Mouse (Mus musculus) heart, adult 2 months (tissue): ENCODE measurements around the gene Tor2a. TPM values are rescaled to one million over a fixed set of nuclear protein-coding genes. Genes with fewer than 3 reads are reported as not detected.

Source experiments
- DNase-seq, 2 experiments: peaks; one replicate each; pipeline ENCODE4 v3.0.0; 2021
- H3K27ac ChIP-seq: fragments of 200-600 bp; 2 replicates; pipeline ENCODE4 v1.8.1; 2022
- H3K27me3 ChIP-seq: fragments of 200-500 bp; 2 replicates; pipeline ENCODE4 v1.6.1; 2012; ENCODE audit warnings: mild to moderate bottlenecking, low read length, inconsistent platforms, mixed read lengths; ENCODE audit not compliant: control insufficient read depth, insufficient read depth
- H3K36me3 ChIP-seq: fragments of 200-500 bp; 2 replicates; pipeline ENCODE4 v1.6.1; 2012; ENCODE audit warnings: low read length, inconsistent platforms; ENCODE audit not compliant: control insufficient read depth, insufficient read depth
- H3K4me1 ChIP-seq: fragments of 200-500 bp; 2 replicates; pipeline ENCODE4 v1.6.1; 2011; ENCODE audit warnings: low read length; ENCODE audit not compliant: control insufficient read depth, insufficient read depth
- H3K4me3 ChIP-seq: fragments of 200-600 bp; 2 replicates; pipeline ENCODE4 v1.8.1; 2022
- H3K79me2 ChIP-seq: fragments of 200-500 bp; replicated peaks from 2 replicates; pipeline ENCODE4 v1.6.1; 2012; ENCODE audit warnings: mild to moderate bottlenecking, inconsistent platforms, low read length, moderate library complexity, mixed read lengths; ENCODE audit not compliant: control insufficient read depth, insufficient read depth
- H3K9ac ChIP-seq: fragments of 200-500 bp; 2 replicates; pipeline ENCODE4 v1.6.1; 2012; ENCODE audit warnings: low read depth, mild to moderate bottlenecking, control low read depth, inconsistent platforms, low read length, mixed read lengths
- CTCF ChIP-seq: fragments of 200-600 bp; IDR thresholded peaks from 2 replicates; pipeline ENCODE4 v1.8.1; 2022; ENCODE audit warnings: antibody characterized with exemption, mild to moderate bottlenecking, moderate library complexity
- EP300 ChIP-seq: fragments of 200-500 bp; IDR thresholded peaks from 2 replicates; pipeline ENCODE4 v1.6.1; 2011; ENCODE audit warnings: low read depth, low read length, control low read depth; ENCODE audit not compliant: insufficient read depth
- POLR2A ChIP-seq: fragments of 200-500 bp; IDR thresholded peaks from 2 replicates; pipeline ENCODE4 v1.6.1; 2011; ENCODE audit warnings: mild to moderate bottlenecking, low read depth, low read length, control low read depth; ENCODE audit not compliant: insufficient read depth
- WGBS: fragments of 180-500 bp; shearing (Covaris S2); methylation state at CpG from one replicate; pipeline ENCODE4 v1.1.7; 2018; 5-methylcytosine and 5-hydroxymethylcytosine counted together
- intact Hi-C: fragments of 180-260 bp; cut with DNase I; formaldehyde crosslinking; loops from one replicate; pipeline ENCODE4 v1.15.1; 2025
- polyA plus RNA-seq: library from polyadenylated mRNA; depleted of rRNA; stranded (reverse); fragments of >200 nt; gene quantifications from 2 replicates; pipeline ENCODE4 v1.2.3, GENCODE M21; 2012
- total RNA-seq, 2 experiments: library from RNA; stranded (reverse); gene quantifications; 2 replicates each; pipeline ENCODE4 v1.2.3; 2021

Gene Tor2a
- total and polyA plus RNA-seq, 3 experiments: 8.2 to 22.2 (median 9.4) TPM

- no peak for TF ChIP-seq EP300
- TF ChIP-seq POLR2A: no peak
- TF ChIP-seq CTCF: no peak
- H3K4me1 ChIP-seq: no peaks in the 10 kb centered on the region; the same call in 1 of the 2 replicates
- DNase-seq: no peak
- WGBS: 94% methylated on average over 6 of the region's 6 CpGs
- H3K79me2 ChIP-seq: no peaks in the 10 kb centered on the region
- no peak overlapping the region for H3K4me3 ChIP-seq
- intact Hi-C loops: no loop called here
- H3K27me3 ChIP-seq: no peaks in the 10 kb centered on the region
- no peak overlapping the region for H3K9ac ChIP-seq
- no peak overlapping the region for H3K27ac ChIP-seq
- H3K36me3 ChIP-seq: no peaks in the 10 kb centered on the region
Observed at GRCm38 (mm10) chr2:32778081-32778480, 21.0 kb downstream of the Tor2a start.

- intact Hi-C loops: loop anchor here (1.0 kb wide), 1 partner anchor 75 kb away; no protein-coding TSS in a partner anchor
- peaks cover 2% of the 10 kb centered on the region for H3K4me1 ChIP-seq
- H3K9ac ChIP-seq: no peak overlapping the region
- no peak overlapping the region for H3K4me3 ChIP-seq
- DNase-seq: peak; percentile 72 to 78
- no peak overlapping the region for H3K27ac ChIP-seq
- H3K79me2 ChIP-seq: no peaks in the 10 kb centered on the region
- TF ChIP-seq POLR2A: no peak
- TF ChIP-seq EP300: peak; percentile 70; the same call in 1 of the 2 replicates
- TF ChIP-seq CTCF: peak; percentile 93
- no peaks in the 10 kb centered on the region for H3K36me3 ChIP-seq
- no peaks in the 10 kb centered on the region for H3K27me3 ChIP-seq
- WGBS: 16% methylated on average over 8 of the region's 8 CpGs
Observed at GRCm38 (mm10) chr2:32779131-32779530, 22.1 kb downstream of the Tor2a start.

- Histone ChIP-seq H3K27ac (no peak overlapping the region), H3K9ac (no peak overlapping the region), H3K79me2 (no peaks in the 10 kb centered on the region), H3K27me3 (no peaks in the 10 kb centered on the region), H3K4me1 (peaks cover 3% of the 10 kb centered on the region), H3K36me3 (no peaks in the 10 kb centered on the region), H3K4me3 (no peak overlapping the region)
- WGBS: 89% methylated on average over 6 of the region's 6 CpGs
- intact Hi-C loops: loop anchor here (1.0 kb wide), 1 partner anchor 75 kb away; no protein-coding TSS in a partner anchor
- no peak for TF ChIP-seq CTCF
- no peak for TF ChIP-seq EP300
- no peak for TF ChIP-seq POLR2A
- DNase-seq: no peak
Observed at GRCm38 (mm10) chr2:32779714-32780113, 22.7 kb downstream of the Tor2a start.

- Histone ChIP-seq H3K9ac (no peak overlapping the region), H3K36me3 (no peaks in the 10 kb centered on the region), H3K4me3 (no peak overlapping the region), H3K27me3 (no peaks in the 10 kb centered on the region), H3K4me1 (peaks cover 3% of the 10 kb centered on the region), H3K27ac (no peak overlapping the region), H3K79me2 (no peaks in the 10 kb centered on the region)
- no peak for TF ChIP-seq POLR2A
- DNase-seq: no peak
- intact Hi-C loops: no loop called here
- 74% methylated on average over 6 of the region's 6 CpGs for WGBS
Observed at GRCm38 (mm10) chr2:32781710-32782109, 24.7 kb downstream of the Tor2a start.

GRCm38 (mm10) chr2:32784048-32784681 lies 27.1 kb downstream of the Tor2a start, which contains the start of gene Cfap157:
Gene Cfap157 (minus strand): TSS chr2:32784428.
- DNase-seq: peak in 1 of 2 experiments; percentile 34

GRCm38 (mm10) chr2:32787176-32787575 lies 30.1 kb downstream of the Tor2a start:
- Histone ChIP-seq H3K27ac (no peak overlapping the region), H3K27me3 (no peaks in the 10 kb centered on the region), H3K9ac (no peak overlapping the region), H3K4me1 (peaks cover 3% of the 10 kb centered on the region), H3K79me2 (no peaks in the 10 kb centered on the region), H3K4me3 (no peak overlapping the region), H3K36me3 (no peaks in the 10 kb centered on the region)
- TF ChIP-seq CTCF (peak; percentile 72), EP300 (no peak), POLR2A (no peak)
- intact Hi-C loops: loop anchor here (5.0 kb wide), 1 partner anchor 140 kb away; no protein-coding TSS in a partner anchor
- no peak for DNase-seq
- WGBS: 52% methylated on average over 6 of the region's 6 CpGs

More at GRCm38 (mm10) chr2:32784048-32784681, 27.1 kb downstream of the Tor2a start, which contains the start of gene Cfap157:
- peak within 1 kb of the TSS; percentile 21; the same call in 1 of the 2 replicates for H3K9ac ChIP-seq
- no peaks in the 10 kb centered on the region for H3K27me3 ChIP-seq
- no peak for TF ChIP-seq CTCF
- no peak for TF ChIP-seq POLR2A
- TF ChIP-seq EP300: no peak
- intact Hi-C loops: no loop called here
- peak within 1 kb of the TSS; percentile 24; the same call in 1 of the 2 replicates for H3K27ac ChIP-seq
- H3K79me2 ChIP-seq: no peaks in the 10 kb centered on the region
- 38% methylated on average over 4 of the region's 4 CpGs for WGBS
- no peaks in the 10 kb centered on the region for H3K36me3 ChIP-seq
- peaks cover 3% of the 10 kb centered on the region for H3K4me1 ChIP-seq
- H3K4me3 ChIP-seq: no peak within 1 kb of the TSS
